Mouse (Mus musculus): ENCODE data around the gene B3galnt1. TPM values are rescaled to one million over a fixed set of nuclear protein-coding genes. Genes with fewer than 3 reads are reported as not detected.

The B3galnt1 gene
- polyA plus RNA-seq (2015; fragmentation: Nextera tagmentation; extraction: Ambion mirVana): 16.9 and 20.6 TPM in 2 replicates

DNA sequence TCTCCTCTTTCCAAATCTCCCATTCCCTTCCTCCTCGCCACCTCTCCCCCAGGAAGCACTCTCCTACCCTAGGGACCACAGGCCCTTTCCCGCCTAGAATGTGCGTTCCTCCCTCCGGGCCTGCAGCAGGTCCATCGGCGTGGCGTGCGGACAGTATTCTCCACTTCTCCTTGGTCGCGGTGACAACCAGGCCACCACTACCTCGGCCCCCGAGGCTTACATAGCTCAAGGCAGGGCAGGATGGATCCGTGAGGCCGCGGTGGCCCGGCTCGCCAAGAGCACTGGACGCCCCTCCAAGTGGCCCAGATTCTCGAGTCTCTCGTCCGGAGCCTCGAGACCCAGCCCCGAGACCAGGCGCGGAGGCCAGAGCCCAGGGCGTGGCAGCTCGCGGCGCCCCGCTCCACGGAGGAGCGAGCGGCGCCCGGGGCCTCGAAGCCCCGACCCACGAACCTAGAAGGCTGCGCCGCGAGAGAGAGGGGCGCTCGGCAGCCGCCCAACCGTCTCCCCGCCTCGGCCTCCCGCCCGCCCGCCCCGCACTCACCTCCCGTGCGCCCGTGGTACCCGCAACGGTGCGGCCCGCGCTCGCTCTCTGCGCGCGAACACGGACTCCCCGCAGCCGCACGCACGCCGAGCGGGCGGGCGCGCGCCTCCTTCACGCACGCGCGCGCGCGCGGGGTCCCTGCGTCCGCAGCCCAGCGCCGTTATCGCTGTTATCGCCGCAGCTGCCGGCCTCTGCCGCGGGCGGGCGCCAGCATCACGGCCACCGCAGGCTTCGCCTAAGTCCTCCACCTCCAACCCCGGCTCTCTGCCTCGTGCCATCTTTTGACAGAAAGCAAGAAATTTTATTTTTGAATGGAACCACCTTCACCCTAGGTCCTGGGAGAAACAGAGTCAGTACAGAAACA, at the start of gene B3galnt1:
TSS of gene B3galnt1 (minus strand) at position 700 of the 905 bp plus-strand sequence.
- Histone ChIP-seq H3K27me3 (no peaks in the 10 kb centered on the region), H3K4me1 (replicated peaks) (peaks cover 15% of the 10 kb centered on the region), H3K4me2 (peak within 1 kb of the TSS; percentile 96), H3K4me3 (peak within 1 kb of the TSS; percentile 73), H3K9ac (peak within 1 kb of the TSS; percentile 68), H3K36me3 (no peaks in the 10 kb centered on the region), H3K9me3 (replicated peaks) (no peaks in the 10 kb centered on the region), H3K27ac (peak within 1 kb of the TSS; percentile 27; the same call in 1 of the 2 replicates)
- WGBS: under 1% methylated on average over 84 of the region's 99 CpGs
- peak; percentile 65 for ATAC-seq (replicated peaks; ENCODE audit: insufficient number of reproducible peaks, insufficient read depth, low FRiP score, low read depth)

DNA sequence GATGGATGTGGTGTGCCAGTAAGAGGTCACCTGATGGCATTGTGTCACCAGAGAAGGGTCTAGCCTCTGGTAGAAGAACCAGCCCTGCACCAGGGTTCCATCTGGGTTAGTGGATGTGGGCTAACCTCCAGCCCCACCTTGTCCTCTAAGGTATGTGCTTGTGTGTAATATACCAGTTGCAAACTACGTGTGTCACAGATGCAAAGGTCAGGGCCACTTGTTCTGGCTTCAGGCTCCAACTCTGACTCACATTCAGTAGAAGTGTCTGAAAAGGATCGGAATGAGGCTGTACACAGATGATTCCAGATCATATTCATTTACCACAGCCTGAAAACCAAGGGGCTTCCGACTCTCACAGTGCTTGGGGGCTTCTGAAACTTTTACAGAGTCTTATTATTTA, 35.8 kb upstream of the B3galnt1 start:
- no peak for ATAC-seq (replicated peaks; ENCODE audit: insufficient number of reproducible peaks, insufficient read depth, low FRiP score, low read depth)
- Histone ChIP-seq H3K9ac (no peak overlapping the region), H3K4me2 (no peak overlapping the region), H3K27me3 (no peaks in the 10 kb centered on the region), H3K4me1 (replicated peaks) (no peaks in the 10 kb centered on the region), H3K4me3 (no peak overlapping the region), H3K36me3 (no peaks in the 10 kb centered on the region), H3K9me3 (replicated peaks) (no peaks in the 10 kb centered on the region), H3K27ac (no peak overlapping the region)
- WGBS: 80% methylated on average over 3 of the region's 3 CpGs

DNA sequence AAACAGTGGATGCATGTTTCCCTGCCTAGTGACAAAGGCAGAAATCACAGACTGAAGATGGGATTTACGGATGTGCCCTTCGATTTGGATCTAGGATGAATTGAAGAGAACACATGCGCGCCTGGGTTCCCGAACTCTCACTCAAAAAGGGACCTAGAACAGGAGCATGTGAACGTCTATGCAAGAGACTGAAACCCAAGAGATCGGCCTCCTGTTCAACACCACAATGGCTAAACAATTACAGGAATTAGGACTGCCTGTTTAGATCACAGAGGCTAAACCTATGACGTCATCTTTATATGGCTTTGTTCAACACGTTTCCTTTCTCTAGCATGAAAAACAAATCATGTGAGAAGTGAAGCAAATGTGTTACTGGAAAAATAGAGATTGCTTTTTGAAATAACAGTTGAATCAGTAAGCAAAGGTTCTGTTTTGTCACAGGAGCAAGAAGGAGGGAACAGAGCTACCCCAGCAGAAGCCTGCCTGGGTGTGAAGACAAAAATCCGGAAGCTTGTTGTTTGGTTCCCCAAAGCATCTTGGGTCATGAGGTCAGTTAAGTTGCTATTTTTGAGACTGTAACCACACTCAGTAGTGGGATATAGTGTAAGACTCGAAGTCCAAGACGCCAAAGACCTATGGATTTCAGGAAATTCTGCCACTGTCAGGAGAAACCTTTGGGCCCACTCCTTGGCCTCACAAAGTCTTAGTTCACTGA, 35.1 kb upstream of the B3galnt1 start:
- no peak for ATAC-seq (replicated peaks; ENCODE audit: insufficient number of reproducible peaks, insufficient read depth, low FRiP score, low read depth)
- Histone ChIP-seq H3K27me3 (no peaks in the 10 kb centered on the region), H3K36me3 (no peaks in the 10 kb centered on the region), H3K9me3 (replicated peaks) (no peaks in the 10 kb centered on the region), H3K4me1 (replicated peaks) (no peaks in the 10 kb centered on the region), H3K4me2 (no peak overlapping the region), H3K9ac (no peak overlapping the region), H3K4me3 (no peak overlapping the region), H3K27ac (0 out of 2 replicates have a peak overlapping the region, but pooled peaks have one; percentile 17)
- 69% methylated on average over 12 of the region's 12 CpGs for WGBS

DNA sequence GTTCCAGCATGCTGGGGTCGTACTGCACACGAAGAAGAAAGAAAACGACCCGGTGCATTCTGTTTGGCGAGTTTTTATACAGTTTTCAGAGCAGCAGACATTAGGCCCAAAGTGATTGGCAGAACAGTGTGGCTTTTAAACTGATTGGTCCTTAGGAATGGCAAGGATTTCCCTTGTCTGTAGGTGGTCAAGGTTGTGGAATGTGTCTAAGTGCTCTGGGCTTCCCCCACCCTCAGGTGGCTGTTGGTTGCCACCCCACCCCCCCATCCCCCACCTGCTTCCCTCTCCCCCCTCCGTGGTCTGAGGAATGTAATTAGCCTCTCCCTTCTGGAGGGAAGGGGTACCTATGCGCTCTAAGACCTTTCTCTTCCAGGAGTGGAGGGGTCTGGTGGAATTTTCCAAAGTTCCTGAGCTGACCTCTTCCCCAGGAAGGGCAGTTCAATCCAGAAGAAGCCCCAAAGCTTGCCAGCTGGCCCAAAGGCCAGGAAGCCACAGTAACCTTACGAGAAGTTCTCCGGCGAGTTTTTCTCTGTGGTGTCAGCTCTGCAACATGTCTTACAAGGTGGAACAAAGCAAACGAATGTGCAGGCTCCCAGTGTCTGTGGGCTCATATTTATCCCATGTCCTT, 28.3 kb upstream of the B3galnt1 start:
- no peak overlapping the region for H3K27ac ChIP-seq
- WGBS: 74% methylated on average over 11 of the region's 11 CpGs
- H3K4me3 ChIP-seq: no peak overlapping the region
- H3K4me2 ChIP-seq: no peak overlapping the region
- H3K9ac ChIP-seq: no peak overlapping the region
- ATAC-seq (replicated peaks; ENCODE audit: insufficient number of reproducible peaks, insufficient read depth, low FRiP score, low read depth): no peak
- no peaks in the 10 kb centered on the region for H3K27me3 ChIP-seq
- no peaks in the 10 kb centered on the region for H3K36me3 ChIP-seq
- H3K4me1 ChIP-seq (replicated peaks): no peaks in the 10 kb centered on the region
- no peaks in the 10 kb centered on the region for H3K9me3 ChIP-seq (replicated peaks)

DNA sequence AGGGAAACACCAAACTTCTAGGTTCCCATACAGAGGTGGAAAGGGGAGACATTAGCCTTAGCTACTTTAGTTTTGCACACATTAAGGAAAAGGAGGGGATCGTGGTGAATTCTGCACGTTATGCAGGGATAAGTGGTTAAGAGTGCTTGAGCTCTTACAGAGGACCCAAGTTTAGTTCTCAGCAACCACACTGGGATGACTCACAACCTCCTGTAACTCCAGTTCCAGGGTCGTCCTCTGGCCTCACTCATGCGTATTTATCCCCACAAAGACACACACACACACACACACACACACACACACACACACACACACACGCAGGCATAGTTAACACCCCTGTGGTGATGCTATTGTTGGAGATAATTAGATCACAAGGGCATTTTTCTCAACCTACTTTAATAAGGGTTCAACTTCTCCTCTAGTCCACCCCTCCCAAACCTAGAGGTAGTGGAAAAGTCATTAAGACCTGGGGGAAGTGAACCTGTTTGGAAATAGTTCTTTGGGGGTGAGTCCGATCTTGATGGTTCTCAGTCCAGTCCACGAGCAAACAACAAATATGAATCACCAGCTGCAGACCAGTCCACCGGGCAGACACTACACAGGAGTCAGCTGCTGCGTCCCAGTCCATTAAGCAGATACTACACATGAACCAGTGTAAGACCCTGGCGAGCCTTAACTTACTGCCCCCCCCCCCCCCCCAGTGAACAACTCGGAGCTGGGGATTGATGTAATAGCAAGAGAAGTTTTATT, 27.6 kb upstream of the B3galnt1 start:
- no peak overlapping the region for H3K4me3 ChIP-seq
- H3K36me3 ChIP-seq: no peaks in the 10 kb centered on the region
- WGBS: 75% methylated on average over 11 of the region's 11 CpGs
- no peak overlapping the region for H3K27ac ChIP-seq
- no peak for ATAC-seq (replicated peaks; ENCODE audit: insufficient number of reproducible peaks, insufficient read depth, low FRiP score, low read depth)
- no peaks in the 10 kb centered on the region for H3K9me3 ChIP-seq (replicated peaks)
- no peaks in the 10 kb centered on the region for H3K4me1 ChIP-seq (replicated peaks)
- no peak overlapping the region for H3K4me2 ChIP-seq
- H3K9ac ChIP-seq: no peak overlapping the region
- H3K27me3 ChIP-seq: no peaks in the 10 kb centered on the region

DNA sequence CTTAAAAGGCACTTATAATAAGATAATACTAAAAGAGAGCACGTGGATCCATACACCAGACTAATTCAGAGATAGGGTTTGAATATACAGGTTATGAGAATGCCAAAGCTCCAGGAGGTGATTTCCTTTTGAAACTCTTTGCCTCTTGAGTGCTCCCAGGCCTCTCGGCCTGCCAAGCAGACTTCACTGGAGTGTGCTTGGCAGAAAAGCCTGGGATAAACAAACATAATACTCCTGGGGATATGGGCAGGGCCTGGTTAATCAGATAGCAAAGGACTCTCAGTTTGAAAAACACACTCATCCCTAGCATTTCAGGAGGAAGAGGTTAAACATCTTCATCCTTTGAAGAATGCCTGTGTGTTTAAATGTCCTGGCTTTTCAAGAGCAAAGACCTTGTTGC, 25.4 kb upstream of the B3galnt1 start:
- Histone ChIP-seq H3K4me1 (replicated peaks) (no peaks in the 10 kb centered on the region), H3K4me3 (no peak overlapping the region), H3K27me3 (no peaks in the 10 kb centered on the region), H3K9me3 (replicated peaks) (no peaks in the 10 kb centered on the region), H3K27ac (no peak overlapping the region), H3K4me2 (no peak overlapping the region), H3K36me3 (no peaks in the 10 kb centered on the region), H3K9ac (no peak overlapping the region)
- 65% methylated on average over 2 of the region's 2 CpGs for whole genome bisulfite sequencing
- ATAC-seq (replicated peaks; ENCODE audit: insufficient number of reproducible peaks, insufficient read depth, low FRiP score, low read depth): no peak

DNA sequence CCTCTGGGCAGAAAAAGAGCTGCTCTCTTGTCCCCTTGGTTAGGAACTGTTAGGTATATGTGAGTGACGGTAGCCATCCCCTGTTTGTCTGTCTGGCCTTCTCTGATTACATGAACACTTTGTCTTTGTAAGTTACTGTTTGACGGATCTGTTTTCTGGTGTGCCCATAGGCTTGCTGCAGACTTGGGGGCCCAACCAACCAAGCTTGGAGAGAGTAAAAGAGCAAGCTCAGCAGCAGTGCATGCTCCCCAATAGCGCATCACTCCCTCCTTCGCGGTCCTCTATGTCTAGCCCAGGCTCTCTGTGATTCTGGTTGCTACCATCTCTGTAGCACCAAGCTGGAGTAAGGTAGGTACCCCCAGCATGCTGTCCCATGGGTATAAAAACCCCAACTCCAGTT, 9.1 kb upstream of the B3galnt1 start:
- Histone ChIP-seq H3K36me3 (no peaks in the 10 kb centered on the region), H3K9me3 (replicated peaks) (no peaks in the 10 kb centered on the region), H3K4me1 (replicated peaks) (no peaks in the 10 kb centered on the region), H3K27ac (no peak overlapping the region), H3K27me3 (no peaks in the 10 kb centered on the region), H3K4me2 (no peak overlapping the region), H3K4me3 (no peak overlapping the region), H3K9ac (no peak overlapping the region)
- WGBS: 91% methylated on average over 5 of the region's 5 CpGs
- no peak for ATAC-seq (replicated peaks; ENCODE audit: insufficient number of reproducible peaks, insufficient read depth, low FRiP score, low read depth)

DNA sequence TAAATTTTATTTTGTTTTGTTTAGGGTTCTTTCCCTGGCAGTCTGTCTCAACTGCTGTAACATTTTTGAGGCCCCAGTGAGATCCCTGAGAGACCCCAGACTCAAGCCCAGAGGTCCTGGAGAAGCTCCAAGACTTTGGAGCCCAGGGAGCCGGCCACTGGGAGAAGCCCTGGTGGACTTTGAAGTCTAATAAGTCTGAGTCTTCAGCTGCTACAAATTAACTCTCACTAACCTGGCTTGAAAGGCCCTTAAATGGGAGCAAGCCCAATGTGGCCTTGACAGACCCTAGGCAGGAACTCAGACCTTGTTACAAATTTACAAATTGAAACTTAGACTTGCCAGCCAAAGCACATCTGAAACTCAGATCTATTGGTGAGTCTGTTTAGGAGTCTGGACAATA, 8.7 kb upstream of the B3galnt1 start:
- no peak overlapping the region for H3K4me2 ChIP-seq
- H3K9me3 ChIP-seq (replicated peaks): no peaks in the 10 kb centered on the region
- no peak overlapping the region for H3K27ac ChIP-seq
- H3K4me3 ChIP-seq: no peak overlapping the region
- ATAC-seq (replicated peaks; ENCODE audit: insufficient number of reproducible peaks, insufficient read depth, low FRiP score, low read depth): no peak
- no peaks in the 10 kb centered on the region for H3K36me3 ChIP-seq
- H3K27me3 ChIP-seq: no peaks in the 10 kb centered on the region
- H3K4me1 ChIP-seq (replicated peaks): no peaks in the 10 kb centered on the region
- no peak overlapping the region for H3K9ac ChIP-seq
- WGBS: 46% methylated on average over 1 of the region's 1 CpGs

DNA sequence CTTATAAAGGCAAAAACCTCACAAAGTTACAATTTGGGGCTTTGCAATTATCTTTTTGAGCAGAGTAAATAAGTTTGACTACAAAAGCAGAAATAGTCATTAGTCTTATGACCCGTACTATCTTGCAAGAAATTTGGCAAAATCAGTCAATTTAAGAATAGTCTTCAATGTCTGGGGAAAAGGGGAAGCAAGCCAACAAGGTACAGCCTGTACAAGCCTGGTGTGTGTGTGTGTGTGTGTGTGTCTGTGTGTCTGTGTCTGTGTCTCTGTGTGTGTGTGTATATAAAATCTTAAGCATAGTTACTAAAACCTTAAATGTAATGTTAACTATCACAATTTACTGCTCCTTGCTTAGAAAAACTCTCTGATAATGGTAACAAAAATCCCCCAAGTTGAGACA, 8.2 kb upstream of the B3galnt1 start:
- Histone ChIP-seq H3K4me2 (no peak overlapping the region), H3K36me3 (no peaks in the 10 kb centered on the region), H3K4me1 (replicated peaks) (no peaks in the 10 kb centered on the region), H3K27ac (no peak overlapping the region), H3K4me3 (no peak overlapping the region), H3K9ac (no peak overlapping the region), H3K27me3 (no peaks in the 10 kb centered on the region), H3K9me3 (replicated peaks) (no peaks in the 10 kb centered on the region)
- WGBS: 71% methylated on average over 1 of the region's 1 CpGs
- no peak for ATAC-seq (replicated peaks; ENCODE audit: insufficient number of reproducible peaks, insufficient read depth, low FRiP score, low read depth)

DNA sequence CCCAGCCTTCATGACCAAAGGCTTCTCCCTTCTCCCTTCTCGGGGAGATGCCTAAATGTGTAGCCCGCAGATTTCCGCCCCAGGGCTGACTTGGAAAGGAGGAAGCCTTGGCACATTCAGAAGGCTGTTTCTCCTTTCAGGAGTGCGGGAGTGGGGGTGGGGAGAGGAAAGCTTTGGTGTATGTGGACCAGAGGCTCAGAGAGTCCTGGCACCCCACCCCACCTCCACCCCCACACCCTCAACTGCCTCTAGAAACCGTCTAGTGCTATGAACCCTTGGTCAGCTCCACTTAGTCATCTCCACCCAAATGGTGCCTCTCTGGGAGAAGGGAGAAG, 373 bp upstream of the B3galnt1 start:
- no peak overlapping the region for H3K27ac ChIP-seq
- H3K4me2 ChIP-seq: peak overlapping the region; percentile 96
- H3K9ac ChIP-seq: peak overlapping the region; percentile 68; the same call in 1 of the 2 replicates
- H3K4me1 ChIP-seq (replicated peaks): peaks cover 14% of the 10 kb centered on the region
- 0 out of 2 replicates have a peak, but pooled peaks have one; percentile 19 for ATAC-seq (replicated peaks; ENCODE audit: insufficient number of reproducible peaks, insufficient read depth, low FRiP score, low read depth)
- 26% methylated on average over 5 of the region's 5 CpGs for WGBS
- no peaks in the 10 kb centered on the region for H3K9me3 ChIP-seq (replicated peaks)
- H3K27me3 ChIP-seq: no peaks in the 10 kb centered on the region
- H3K36me3 ChIP-seq: no peaks in the 10 kb centered on the region
- H3K4me3 ChIP-seq: peak overlapping the region; percentile 73

DNA sequence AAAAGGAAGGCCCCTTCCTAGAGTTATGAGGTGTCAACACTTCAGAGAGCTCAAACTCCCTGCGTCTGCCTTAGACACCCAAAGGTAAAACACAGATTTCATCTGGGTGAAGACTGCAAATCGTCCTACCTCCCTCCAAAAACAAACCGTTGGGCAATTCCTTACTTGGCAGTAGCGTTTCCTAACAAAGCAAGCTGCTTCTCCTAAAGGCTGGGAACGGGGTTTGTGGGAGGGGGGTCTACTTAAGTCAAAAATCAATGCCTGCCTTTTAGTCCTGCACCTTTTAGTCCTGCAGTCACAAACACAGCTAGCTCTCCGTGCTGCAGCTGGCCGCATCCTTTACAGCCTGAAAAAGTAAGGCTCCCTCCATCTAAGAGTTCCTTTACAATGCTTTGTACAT, 944 bp downstream of the B3galnt1 start:
- peak overlapping the region; percentile 73 for H3K4me3 ChIP-seq
- H3K4me1 ChIP-seq (replicated peaks): peaks cover 15% of the 10 kb centered on the region
- no peak for ATAC-seq (replicated peaks; ENCODE audit: insufficient number of reproducible peaks, insufficient read depth, low FRiP score, low read depth)
- no peaks in the 10 kb centered on the region for H3K9me3 ChIP-seq (replicated peaks)
- H3K27ac ChIP-seq: peak overlapping the region; percentile 27; the same call in 1 of the 2 replicates
- WGBS: 23% methylated on average over 7 of the region's 7 CpGs
- no peaks in the 10 kb centered on the region for H3K36me3 ChIP-seq
- H3K27me3 ChIP-seq: no peaks in the 10 kb centered on the region
- H3K9ac ChIP-seq: peak overlapping the region; percentile 68
- H3K4me2 ChIP-seq: peak overlapping the region; percentile 96
